Mouse (Mus musculus) heart, adult 2 months (tissue): ENCODE data around the gene Entpd7.

Experiments used
- CTCF ChIP-seq: fragments of 200-600 bp; IDR thresholded peaks from 2 replicates; pipeline ENCODE4 v1.8.1; 2022; ENCODE audit warnings: antibody characterized with exemption, mild to moderate bottlenecking, moderate library complexity
- EP300 ChIP-seq: fragments of 200-500 bp; IDR thresholded peaks from 2 replicates; pipeline ENCODE4 v1.6.1; 2011; ENCODE audit warnings: low read depth, low read length, control low read depth; ENCODE audit not compliant: insufficient read depth
- POLR2A ChIP-seq: fragments of 200-500 bp; IDR thresholded peaks from 2 replicates; pipeline ENCODE4 v1.6.1; 2011; ENCODE audit warnings: mild to moderate bottlenecking, low read depth, low read length, control low read depth; ENCODE audit not compliant: insufficient read depth

- TF ChIP-seq CTCF (no peak), EP300 (no peak), POLR2A (no peak)
These were observed 87.1 kb downstream of the Entpd7 start for GRCm38 (mm10) chr19:43776561-43776960.
